Mouse (Mus musculus) forebrain, postnatal 0 days (tissue): ENCODE measurements around the gene Rprd1b. TPM values are rescaled to one million over a fixed set of nuclear protein-coding genes. Genes with fewer than 3 reads are reported as not detected.

Source experiments
- ATAC-seq: fragments of 200-750 bp; cut with Nextera tagmentation; 2 replicates; pipeline ENCODE4 v1.8.0; 2017; ENCODE audit warnings: mild to moderate bottlenecking, moderate library complexity
- DNase-seq: peaks from one replicate; pipeline ENCODE4 v3.0.0-alpha.2; 2015
- H3K27ac ChIP-seq: fragments of 300-500 bp; sonication (generic); 2 replicates; pipeline ENCODE4 v1.5.1; 2014; ENCODE audit warnings: low read depth, mild to moderate bottlenecking, antibody characterized with exemption, low read length, moderate library complexity, mixed read lengths
- H3K27me3 ChIP-seq: fragments of 300-500 bp; sonication (generic); 2 replicates; pipeline ENCODE4 v1.6.1; 2014; ENCODE audit warnings: mild to moderate bottlenecking, low read length, mixed read lengths; ENCODE audit not compliant: insufficient read depth
- H3K36me3 ChIP-seq: fragments of 300-500 bp; sonication (generic); 2 replicates; pipeline ENCODE4 v1.6.1; 2014; ENCODE audit warnings: mild to moderate bottlenecking, moderate library complexity; ENCODE audit not compliant: insufficient read depth
- H3K4me1 ChIP-seq: fragments of 300-500 bp; sonication (generic); 2 replicates; pipeline ENCODE4 v1.6.1; 2014; ENCODE audit warnings: antibody characterized with exemption; ENCODE audit not compliant: insufficient read depth
- H3K4me2 ChIP-seq: fragments of 300-500 bp; sonication (generic); 2 replicates; pipeline ENCODE4 v1.6.1; 2014; ENCODE audit warnings: low read depth, mild to moderate bottlenecking, moderate library complexity
- H3K4me3 ChIP-seq: fragments of 300-500 bp; sonication (generic); 2 replicates; pipeline ENCODE4 v1.5.1; 2014; ENCODE audit warnings: low read depth, low read length, mixed read lengths
- H3K9ac ChIP-seq: fragments of 300-500 bp; sonication (generic); 2 replicates; pipeline ENCODE4 v1.6.1; 2014; ENCODE audit warnings: mild to moderate bottlenecking
- H3K9me3 ChIP-seq: fragments of 300-500 bp; sonication (generic); 2 replicates; pipeline ENCODE4 v1.6.1; 2016; ENCODE audit warnings: low read length
- CTCF ChIP-seq: sonication (generic); IDR thresholded peaks from 2 replicates; pipeline ENCODE4 v1.5.1; 2016; ENCODE audit warnings: antibody characterized with exemption, control low read depth, low read depth
- WGBS: fragments of 180-500 bp; shearing (Covaris S2); extraction: QIAGEN DNeasy Blood & Tissue Kit; methylation state at CpG from one replicate; pipeline ENCODE4 v1.1.7; 2014; 5-methylcytosine and 5-hydroxymethylcytosine counted together
- polyA plus RNA-seq: library from polyadenylated mRNA; unstranded; fragments of >200 nt; fragmentation: Nextera tagmentation; extraction: Ambion mirVana; gene quantifications from 2 replicates; pipeline ENCODE4 v1.2.1, GENCODE M21; 2015
- total RNA-seq: library from RNA; depleted of rRNA; stranded (reverse); fragments of >200 nt; gene quantifications from 2 replicates; pipeline ENCODE4 v1.2.3, GENCODE M21; 2014

Rprd1b gene
- total and polyA plus RNA-seq, 2 experiments from 2014 or later, result 18.8 to 61.3 TPM

DNA sequence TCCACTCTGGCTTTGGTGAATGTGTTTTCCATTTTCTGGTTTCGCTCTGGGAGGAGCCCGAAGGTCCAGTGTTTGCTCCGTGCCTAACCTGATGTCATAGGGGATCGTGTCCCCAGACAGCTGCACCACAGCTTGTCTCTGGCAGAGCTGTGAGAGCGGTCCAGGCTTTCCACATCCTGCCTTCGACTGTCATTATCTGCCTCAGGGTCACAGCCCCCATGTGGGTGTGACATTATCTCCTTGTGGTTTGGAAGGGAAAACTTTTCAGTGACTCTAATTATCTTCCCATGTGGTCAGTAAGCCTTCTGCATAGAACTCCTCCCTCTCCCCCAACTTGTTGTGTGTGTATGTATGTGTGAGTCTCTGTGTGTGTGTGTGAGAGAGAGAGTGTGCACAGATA, 77.3 kb downstream of the Rprd1b start:
- no peak for TF ChIP-seq CTCF
- no peak overlapping the region for H3K27ac ChIP-seq
- WGBS, result 92% methylated on average over 6 of the region's 6 CpGs
- no peaks in the 10 kb centered on the region for H3K4me1 ChIP-seq
- H3K9me3 ChIP-seq, result no peaks in the 10 kb centered on the region
- no peak for DNase-seq
- ATAC-seq, result no peak
- H3K9ac ChIP-seq, result no peak overlapping the region
- no peak overlapping the region for H3K4me2 ChIP-seq
- H3K4me3 ChIP-seq, result no peak overlapping the region
- no peaks in the 10 kb centered on the region for H3K27me3 ChIP-seq
- no peaks in the 10 kb centered on the region for H3K36me3 ChIP-seq

DNA sequence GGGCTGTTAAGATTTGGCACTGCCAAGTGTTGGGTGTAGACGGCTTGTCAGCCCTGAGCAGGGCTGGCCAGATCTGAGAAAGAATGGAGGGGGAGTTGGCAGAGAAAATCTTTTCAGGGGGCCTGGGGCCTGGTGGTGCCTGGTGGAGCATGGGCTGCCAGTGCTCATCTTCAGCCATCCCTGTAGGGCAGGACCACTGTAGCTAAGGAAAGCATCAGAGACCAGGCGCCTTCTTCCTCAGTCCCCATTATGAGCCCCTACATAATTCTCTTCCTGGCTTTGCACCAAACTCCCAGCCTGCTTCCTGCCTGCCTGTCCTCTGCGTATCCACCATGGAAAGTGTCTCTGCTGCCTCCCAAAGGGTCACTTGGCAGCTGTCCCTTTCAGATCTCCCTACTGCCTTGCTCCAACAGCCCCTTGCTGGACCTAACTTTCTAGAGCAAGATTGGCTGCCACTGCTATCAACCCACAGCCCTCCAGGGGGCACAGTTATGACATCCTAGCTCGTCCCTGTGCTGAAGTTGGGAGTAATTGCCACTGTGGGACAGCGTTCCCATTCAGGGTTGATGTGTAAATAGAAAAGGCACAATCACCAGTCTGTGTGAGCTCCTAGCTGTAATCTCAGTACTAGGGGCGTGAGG, 78.8 kb downstream of the Rprd1b start:
- peak; percentile 84 for ATAC-seq
- DNase-seq, result peak; percentile 68
- H3K27me3 ChIP-seq, result no peaks in the 10 kb centered on the region
- no peaks in the 10 kb centered on the region for H3K9me3 ChIP-seq
- TF ChIP-seq CTCF, result peak; percentile 72
- H3K4me2 ChIP-seq, result no peak overlapping the region
- H3K4me1 ChIP-seq, result no peaks in the 10 kb centered on the region
- no peak overlapping the region for H3K9ac ChIP-seq
- H3K27ac ChIP-seq, result peak overlapping the region; percentile 45
- WGBS, result 21% methylated on average over 6 of the region's 6 CpGs
- H3K36me3 ChIP-seq, result no peaks in the 10 kb centered on the region
- H3K4me3 ChIP-seq, result no peak overlapping the region

DNA sequence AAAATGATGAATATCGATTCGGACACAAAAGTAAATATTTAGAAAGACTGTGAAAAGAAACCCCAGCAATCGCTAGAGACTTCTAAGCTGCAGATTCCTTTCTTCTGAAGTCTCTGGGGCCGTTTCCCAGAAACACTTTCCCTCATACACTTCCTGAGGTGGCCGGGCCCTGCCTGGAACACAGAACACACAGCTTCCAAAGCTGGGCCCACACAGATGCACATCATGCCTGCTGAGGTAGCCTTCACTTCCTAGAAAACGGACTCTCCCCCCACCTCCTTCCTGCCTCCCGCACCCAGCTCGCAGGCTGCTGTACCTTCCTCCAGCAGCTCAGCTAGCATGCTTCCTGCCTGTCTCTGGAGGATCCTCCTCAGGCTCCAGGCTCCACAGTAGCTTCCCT, 81.2 kb downstream of the Rprd1b start:
- ATAC-seq (no peak), DNase-seq (no peak)
- no peak overlapping the region for H3K4me2 ChIP-seq
- WGBS, result 63% methylated on average over 8 of the region's 8 CpGs
- H3K36me3 ChIP-seq, result no peaks in the 10 kb centered on the region
- H3K4me1 ChIP-seq, result peaks cover 4% of the 10 kb centered on the region; the same call in 1 of the 2 replicates
- H3K9me3 ChIP-seq, result no peaks in the 10 kb centered on the region
- H3K27ac ChIP-seq, result no peak overlapping the region
- H3K9ac ChIP-seq, result no peak overlapping the region
- TF ChIP-seq CTCF, result no peak
- no peaks in the 10 kb centered on the region for H3K27me3 ChIP-seq
- no peak overlapping the region for H3K4me3 ChIP-seq

DNA sequence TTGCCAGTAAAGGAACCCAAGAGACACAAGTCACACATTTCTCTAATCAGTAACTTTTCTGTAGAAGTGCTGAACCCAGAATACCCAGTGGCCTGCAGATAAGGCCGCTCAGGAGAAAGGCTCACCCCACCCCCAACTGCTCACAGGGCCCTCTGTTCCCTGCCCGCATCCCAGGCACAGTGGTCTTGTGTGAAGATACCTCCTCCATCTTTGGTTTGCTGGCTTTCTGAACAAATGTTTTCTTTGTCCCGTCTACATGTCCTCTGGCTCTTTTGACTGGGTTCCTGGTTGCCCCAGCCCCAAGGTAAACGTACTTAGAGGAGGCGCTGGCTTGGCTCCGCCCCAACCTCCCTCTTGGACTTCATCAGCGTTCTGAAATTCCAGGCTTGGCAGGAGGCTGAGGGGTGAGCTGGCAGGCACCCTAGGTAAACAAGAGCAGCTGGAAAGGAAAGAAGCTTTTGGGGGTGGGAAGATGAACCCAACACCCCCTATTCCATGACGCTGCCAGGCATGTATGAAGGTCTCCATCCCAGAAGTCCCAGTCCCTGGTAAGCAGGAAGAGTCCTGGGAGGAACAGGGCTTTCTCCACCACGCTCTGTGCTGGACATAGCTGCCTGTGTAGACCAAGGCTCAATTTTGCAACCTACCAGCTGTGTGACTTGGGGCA, 85.4 kb downstream of the Rprd1b start:
- no peaks in the 10 kb centered on the region for H3K27me3 ChIP-seq
- H3K4me2 ChIP-seq, result no peak overlapping the region
- H3K27ac ChIP-seq, result no peak overlapping the region
- 38% methylated on average over 9 of the region's 9 CpGs for WGBS
- no peak overlapping the region for H3K4me3 ChIP-seq
- no peak for DNase-seq
- TF ChIP-seq CTCF, result no peak
- no peak for ATAC-seq
- H3K4me1 ChIP-seq, result peaks cover 4% of the 10 kb centered on the region; the same call in 1 of the 2 replicates
- no peaks in the 10 kb centered on the region for H3K9me3 ChIP-seq
- no peak overlapping the region for H3K9ac ChIP-seq
- no peaks in the 10 kb centered on the region for H3K36me3 ChIP-seq

DNA sequence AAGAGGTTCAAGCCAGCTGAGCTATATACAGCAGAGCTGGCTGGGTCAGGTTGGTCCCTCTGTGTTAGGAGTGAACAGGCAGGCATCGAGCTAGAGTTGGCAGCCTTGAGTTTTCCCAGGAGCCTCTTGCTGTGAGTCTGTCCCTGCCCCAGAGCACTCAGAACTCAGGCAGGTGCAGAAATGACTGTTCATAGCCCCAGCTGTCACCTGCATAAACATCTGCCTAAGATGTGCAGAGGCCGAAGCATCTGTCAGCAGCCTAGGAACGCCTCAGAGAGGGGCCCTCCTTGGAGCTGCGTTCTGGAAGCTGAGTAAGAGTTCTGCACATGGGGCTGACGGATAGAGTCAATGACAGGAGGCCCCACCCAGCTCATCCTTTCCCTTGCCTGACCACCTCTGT, 86.6 kb downstream of the Rprd1b start:
- no peak for ATAC-seq
- DNase-seq, result no peak
- no peaks in the 10 kb centered on the region for H3K36me3 ChIP-seq

DNA sequence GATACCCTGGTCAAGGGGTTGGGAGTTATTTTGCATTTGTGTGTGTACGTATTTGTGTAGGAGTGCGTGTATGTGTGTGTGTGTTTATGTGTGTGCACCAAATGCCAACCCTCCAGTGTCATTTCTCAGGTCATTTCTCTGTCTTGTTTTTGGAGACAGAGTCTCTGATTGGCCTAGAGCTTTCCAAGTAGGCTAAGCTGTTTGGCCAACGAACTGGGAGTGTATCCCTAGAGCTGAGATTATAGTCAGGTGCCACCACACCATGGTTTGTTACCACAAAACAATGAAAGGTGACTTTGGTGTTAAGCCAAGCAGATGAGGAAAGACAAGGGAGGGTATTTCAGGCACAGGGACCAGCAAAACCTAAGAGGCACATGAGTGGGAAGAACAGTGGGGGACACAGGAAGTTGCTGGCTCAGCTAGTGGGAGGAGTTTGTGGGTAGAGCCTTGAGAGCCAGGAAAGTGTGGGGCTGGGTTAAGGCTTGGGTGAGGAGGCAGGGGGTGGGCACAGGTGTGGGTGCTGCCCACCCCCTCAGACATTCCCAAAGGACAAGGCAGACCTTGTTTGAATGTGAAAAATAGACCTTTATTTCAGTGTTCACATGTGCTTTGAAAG, 87.6 kb downstream of the Rprd1b start:
- Histone ChIP-seq H3K27ac (no peak overlapping the region), H3K36me3 (no peaks in the 10 kb centered on the region), H3K27me3 (no peaks in the 10 kb centered on the region), H3K9me3 (no peaks in the 10 kb centered on the region), H3K9ac (no peak overlapping the region), H3K4me1 (peaks cover 4% of the 10 kb centered on the region; the same call in 1 of the 2 replicates), H3K4me3 (no peak overlapping the region), H3K4me2 (no peak overlapping the region)
- ATAC-seq (no peak), DNase-seq (no peak)
- 87% methylated on average over 3 of the region's 3 CpGs for WGBS
- no peak for TF ChIP-seq CTCF

More for the DNA sequence above, 86.6 kb downstream of the Rprd1b start:
- Histone ChIP-seq H3K9me3 (no peaks in the 10 kb centered on the region), H3K4me1 (peaks cover 4% of the 10 kb centered on the region; the same call in 1 of the 2 replicates), H3K27ac (no peak overlapping the region), H3K27me3 (no peaks in the 10 kb centered on the region), H3K4me2 (no peak overlapping the region), H3K9ac (no peak overlapping the region), H3K4me3 (no peak overlapping the region)
- 72% methylated on average over 5 of the region's 5 CpGs for WGBS
- TF ChIP-seq CTCF, result no peak

DNA sequence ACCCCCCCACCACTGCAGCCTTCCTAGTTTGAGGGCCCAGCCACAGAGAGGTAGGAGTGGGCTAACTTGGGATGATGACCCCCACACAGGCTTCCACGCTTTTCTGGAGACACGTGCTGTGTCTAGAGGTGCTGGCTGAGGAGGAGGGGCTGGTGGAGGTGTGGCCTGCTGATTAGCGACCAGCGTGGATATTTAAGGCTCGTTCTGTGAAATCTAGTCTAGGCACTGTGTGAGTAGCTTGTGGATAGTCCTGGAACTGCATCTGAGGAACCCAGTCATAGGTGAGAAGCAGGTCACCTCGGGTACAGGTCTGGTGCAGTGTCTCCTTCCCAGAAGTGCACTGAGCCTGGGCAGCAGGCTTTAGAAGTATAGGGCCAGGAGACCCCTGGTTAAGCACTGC, 88.4 kb downstream of the Rprd1b start:
- no peak for ATAC-seq
- no peak overlapping the region for H3K4me3 ChIP-seq
- H3K4me2 ChIP-seq, result no peak overlapping the region
- no peak overlapping the region for H3K27ac ChIP-seq
- WGBS, result 49% methylated on average over 6 of the region's 6 CpGs
- H3K9ac ChIP-seq, result no peak overlapping the region
- H3K4me1 ChIP-seq, result peaks cover 4% of the 10 kb centered on the region; the same call in 1 of the 2 replicates
- TF ChIP-seq CTCF, result no peak
- no peaks in the 10 kb centered on the region for H3K27me3 ChIP-seq
- no peak for DNase-seq
- no peaks in the 10 kb centered on the region for H3K36me3 ChIP-seq
- no peaks in the 10 kb centered on the region for H3K9me3 ChIP-seq
